Mouse (Mus musculus): Measurements from ENCODE around the gene Oat. TPM values are rescaled to one million over a fixed set of nuclear protein-coding genes. Genes with fewer than 3 reads are reported as not detected.

Gene Oat
- polyA plus RNA-seq, 1 experiment = 78.1 TPM

DNA sequence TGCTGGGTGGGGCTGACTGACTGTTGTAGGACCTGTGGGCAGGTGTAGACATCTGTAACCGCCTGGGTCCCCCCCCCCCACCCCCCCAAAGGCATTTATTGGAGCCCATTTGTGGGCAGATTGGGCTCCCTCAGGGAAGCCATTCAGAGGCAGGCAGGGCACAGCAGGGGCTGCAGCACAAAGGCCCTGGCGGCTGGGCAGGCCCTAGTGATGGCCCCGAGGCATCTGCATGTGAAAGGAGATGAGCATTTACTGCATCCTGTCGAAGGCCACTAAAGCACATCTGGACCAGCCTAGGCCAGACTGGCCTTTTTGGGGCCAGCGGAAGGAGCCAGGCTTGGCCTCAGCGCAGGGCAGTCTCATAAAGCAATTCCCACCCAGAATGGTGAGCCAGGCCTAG, 40.2 kb upstream of the Oat start:
- no peak overlapping the region for H3K4me3 ChIP-seq (ENCODE audit: insufficient read depth, poor library complexity, severe bottlenecking)
- no peak overlapping the region for H3ac ChIP-seq (ENCODE audit: control insufficient read depth, insufficient read length, low read depth)
- peaks cover 17% of the 10 kb centered on the region for H3K27me3 ChIP-seq (ENCODE audit: control insufficient read depth, insufficient read depth, insufficient read length)
- H3K79me2 ChIP-seq (ENCODE audit: control insufficient read depth, insufficient read depth) = no peaks in the 10 kb centered on the region
- H3K36me3 ChIP-seq (ENCODE audit: control insufficient read depth, insufficient read depth) = no peaks in the 10 kb centered on the region
- H3K79me3 ChIP-seq (ENCODE audit: low read depth) = no peaks in the 10 kb centered on the region
- TF ChIP-seq USF1 (IDR thresholded peaks at IDR 0.05; ENCODE audit: low read depth) = no peak
- TF ChIP-seq FOSL1 (IDR thresholded peaks at IDR 0.05; ENCODE audit: insufficient read depth, low read length, poor library complexity, severe bottlenecking) = no peak
- no peak for TF ChIP-seq MYOD1 (IDR thresholded peaks at IDR 0.05; ENCODE audit: control insufficient read depth, insufficient read length, low read depth)
- TF ChIP-seq CEBPB (IDR thresholded peaks at IDR 0.05; ENCODE audit: low read depth) = no peak
- TF ChIP-seq MAX (IDR thresholded peaks at IDR 0.05) = no peak
- no peak for TF ChIP-seq MYOG (IDR thresholded peaks at IDR 0.05; ENCODE audit: control insufficient read depth, extremely low read depth, insufficient read length)
- no peak for TF ChIP-seq CTCF (IDR thresholded peaks at IDR 0.05; ENCODE audit: control insufficient read depth, insufficient read depth, insufficient read length)

DNA sequence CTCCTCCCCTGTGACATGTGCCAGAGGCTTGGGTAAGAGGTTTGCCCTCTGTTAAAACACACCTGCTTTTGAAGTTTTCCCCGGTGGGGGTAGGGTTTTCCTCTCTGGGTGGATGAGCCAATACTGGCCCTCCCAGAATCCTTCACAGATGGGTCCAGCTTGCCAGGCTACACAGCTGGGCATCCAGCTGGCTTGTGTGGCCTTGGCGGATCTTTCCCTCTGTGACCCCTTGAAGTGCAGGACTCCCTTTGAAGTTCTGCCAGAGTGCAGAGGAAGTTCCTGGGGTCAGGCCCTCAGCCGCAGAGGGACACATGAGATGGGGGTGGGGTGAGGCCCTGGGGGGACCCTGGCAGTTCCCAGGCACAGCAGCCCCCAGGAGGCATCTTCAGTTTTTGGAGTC, 39.1 kb upstream of the Oat start:
- no peak overlapping the region for H3ac ChIP-seq (ENCODE audit: control insufficient read depth, insufficient read length, low read depth)
- H3K79me2 ChIP-seq (ENCODE audit: control insufficient read depth, insufficient read depth) = no peaks in the 10 kb centered on the region
- no peak overlapping the region for H3K4me3 ChIP-seq (ENCODE audit: insufficient read depth, poor library complexity, severe bottlenecking)
- TF ChIP-seq CTCF (IDR thresholded peaks at IDR 0.05; ENCODE audit: control insufficient read depth, insufficient read depth, insufficient read length) = no peak
- no peak for TF ChIP-seq USF1 (IDR thresholded peaks at IDR 0.05; ENCODE audit: low read depth)
- TF ChIP-seq MYOD1 (IDR thresholded peaks at IDR 0.05; ENCODE audit: control insufficient read depth, insufficient read length, low read depth) = no peak
- no peak for TF ChIP-seq MAX (IDR thresholded peaks at IDR 0.05)
- TF ChIP-seq MYOG (IDR thresholded peaks at IDR 0.05; ENCODE audit: control insufficient read depth, extremely low read depth, insufficient read length) = no peak
- TF ChIP-seq FOSL1 (IDR thresholded peaks at IDR 0.05; ENCODE audit: insufficient read depth, low read length, poor library complexity, severe bottlenecking) = no peak
- TF ChIP-seq CEBPB (IDR thresholded peaks at IDR 0.05; ENCODE audit: low read depth) = no peak
- H3K27me3 ChIP-seq (ENCODE audit: control insufficient read depth, insufficient read depth, insufficient read length) = peaks cover 15% of the 10 kb centered on the region
- H3K36me3 ChIP-seq (ENCODE audit: control insufficient read depth, insufficient read depth) = no peaks in the 10 kb centered on the region
- H3K79me3 ChIP-seq (ENCODE audit: low read depth) = no peaks in the 10 kb centered on the region

DNA sequence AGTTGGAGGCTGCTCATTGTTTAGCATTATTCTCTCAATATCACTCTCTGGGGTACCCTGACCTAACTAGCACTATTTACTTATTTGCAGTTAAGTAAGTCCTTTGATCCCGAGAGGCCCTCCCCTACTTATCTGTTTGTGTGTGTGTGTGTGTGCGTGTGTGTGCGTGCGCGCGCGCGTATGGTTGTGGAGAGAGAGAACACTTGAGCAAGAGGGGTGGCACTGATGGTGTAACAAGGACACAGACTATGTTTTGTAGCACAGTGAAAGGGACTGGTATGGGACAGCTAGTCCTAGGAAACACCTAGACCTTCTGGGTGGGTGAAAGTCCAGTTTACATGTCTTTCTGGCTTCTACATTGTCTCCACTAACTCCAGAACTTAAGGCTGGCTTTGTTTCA, 35.3 kb upstream of the Oat start:
- no peak overlapping the region for H3K4me3 ChIP-seq (ENCODE audit: insufficient read depth, poor library complexity, severe bottlenecking)
- H3K79me3 ChIP-seq (ENCODE audit: low read depth) = no peaks in the 10 kb centered on the region
- no peak overlapping the region for H3ac ChIP-seq (ENCODE audit: control insufficient read depth, insufficient read length, low read depth)
- no peak for TF ChIP-seq FOSL1 (IDR thresholded peaks at IDR 0.05; ENCODE audit: insufficient read depth, low read length, poor library complexity, severe bottlenecking)
- no peak for TF ChIP-seq MYOG (IDR thresholded peaks at IDR 0.05; ENCODE audit: control insufficient read depth, extremely low read depth, insufficient read length)
- TF ChIP-seq MAX (IDR thresholded peaks at IDR 0.05) = no peak
- no peak for TF ChIP-seq CEBPB (IDR thresholded peaks at IDR 0.05; ENCODE audit: low read depth)
- TF ChIP-seq MYOD1 (IDR thresholded peaks at IDR 0.05; ENCODE audit: control insufficient read depth, insufficient read length, low read depth) = no peak
- no peak for TF ChIP-seq USF1 (IDR thresholded peaks at IDR 0.05; ENCODE audit: low read depth)
- TF ChIP-seq CTCF (IDR thresholded peaks at IDR 0.05; ENCODE audit: control insufficient read depth, insufficient read depth, insufficient read length) = no peak
- peaks cover 4% of the 10 kb centered on the region for H3K27me3 ChIP-seq (ENCODE audit: control insufficient read depth, insufficient read depth, insufficient read length)
- no peaks in the 10 kb centered on the region for H3K36me3 ChIP-seq (ENCODE audit: control insufficient read depth, insufficient read depth)
- H3K79me2 ChIP-seq (ENCODE audit: control insufficient read depth, insufficient read depth) = no peaks in the 10 kb centered on the region

DNA sequence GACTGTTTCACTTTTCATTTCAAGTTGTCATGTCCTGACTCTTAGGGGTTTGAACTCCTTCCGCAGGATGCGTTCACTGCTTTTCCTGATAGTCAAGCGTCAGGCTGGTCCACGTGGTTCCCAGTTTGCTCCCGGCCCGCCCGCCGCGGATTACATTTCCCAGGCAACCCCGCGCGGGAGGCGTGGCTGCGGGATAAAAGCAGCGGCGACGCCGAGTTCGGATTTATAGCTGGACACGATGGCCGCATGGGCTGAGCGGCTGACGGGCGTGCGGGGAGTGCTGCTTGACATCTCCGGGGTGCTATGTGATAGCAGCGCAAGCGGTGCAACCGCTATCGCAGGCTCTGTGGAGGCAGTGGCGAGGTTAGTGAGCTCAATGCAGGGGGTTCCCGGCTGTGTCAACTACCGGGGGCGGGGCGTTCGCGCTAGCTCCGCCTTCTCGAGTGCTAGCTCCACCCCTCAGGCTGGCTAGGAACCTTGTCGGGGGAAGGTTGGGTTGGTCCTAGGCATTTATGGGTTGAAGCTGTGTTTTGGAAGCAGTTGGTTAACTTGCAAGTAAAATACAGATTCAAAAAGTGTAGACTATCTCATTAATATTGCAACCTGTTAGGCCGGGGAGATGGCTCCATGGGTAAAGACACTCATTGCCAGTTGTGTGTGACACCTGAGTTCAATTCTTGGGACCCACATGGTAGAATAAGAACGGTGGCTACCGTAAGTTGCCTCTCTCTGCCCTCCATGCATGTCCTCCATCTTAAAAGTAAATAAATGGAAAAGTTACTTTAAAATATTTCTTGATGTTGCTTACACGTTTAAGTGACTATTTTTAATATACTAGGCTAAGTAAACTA, 34.5 kb upstream of the Oat start, which contains the start of gene Lhpp:
Lhpp (plus strand) TSS at position 171 of the 851 bp plus-strand sequence.
- H3K4me3 ChIP-seq (ENCODE audit: insufficient read depth, poor library complexity, severe bottlenecking) = peak within 1 kb of the TSS; percentile 11
- no peaks in the 10 kb centered on the region for H3K79me3 ChIP-seq (ENCODE audit: low read depth)
- TF ChIP-seq MYOG (IDR thresholded peaks at IDR 0.05; ENCODE audit: control insufficient read depth, extremely low read depth, insufficient read length) (no peak), MAX (IDR thresholded peaks at IDR 0.05) (no peak), CEBPB (IDR thresholded peaks at IDR 0.05; ENCODE audit: low read depth) (no peak), MYOD1 (IDR thresholded peaks at IDR 0.05; ENCODE audit: control insufficient read depth, insufficient read length, low read depth) (no peak), FOSL1 (IDR thresholded peaks at IDR 0.05; ENCODE audit: insufficient read depth, low read length, poor library complexity, severe bottlenecking) (no peak), CTCF (IDR thresholded peaks at IDR 0.05; ENCODE audit: control insufficient read depth, insufficient read depth, insufficient read length) (no peak), USF1 (IDR thresholded peaks at IDR 0.05; ENCODE audit: low read depth) (no peak)
- no peaks in the 10 kb centered on the region for H3K79me2 ChIP-seq (ENCODE audit: control insufficient read depth, insufficient read depth)
- H3ac ChIP-seq (ENCODE audit: control insufficient read depth, insufficient read length, low read depth) = peak within 1 kb of the TSS; percentile 39
- peaks cover 10% of the 10 kb centered on the region for H3K27me3 ChIP-seq (ENCODE audit: control insufficient read depth, insufficient read depth, insufficient read length)
- H3K36me3 ChIP-seq (ENCODE audit: control insufficient read depth, insufficient read depth) = no peaks in the 10 kb centered on the region

DNA sequence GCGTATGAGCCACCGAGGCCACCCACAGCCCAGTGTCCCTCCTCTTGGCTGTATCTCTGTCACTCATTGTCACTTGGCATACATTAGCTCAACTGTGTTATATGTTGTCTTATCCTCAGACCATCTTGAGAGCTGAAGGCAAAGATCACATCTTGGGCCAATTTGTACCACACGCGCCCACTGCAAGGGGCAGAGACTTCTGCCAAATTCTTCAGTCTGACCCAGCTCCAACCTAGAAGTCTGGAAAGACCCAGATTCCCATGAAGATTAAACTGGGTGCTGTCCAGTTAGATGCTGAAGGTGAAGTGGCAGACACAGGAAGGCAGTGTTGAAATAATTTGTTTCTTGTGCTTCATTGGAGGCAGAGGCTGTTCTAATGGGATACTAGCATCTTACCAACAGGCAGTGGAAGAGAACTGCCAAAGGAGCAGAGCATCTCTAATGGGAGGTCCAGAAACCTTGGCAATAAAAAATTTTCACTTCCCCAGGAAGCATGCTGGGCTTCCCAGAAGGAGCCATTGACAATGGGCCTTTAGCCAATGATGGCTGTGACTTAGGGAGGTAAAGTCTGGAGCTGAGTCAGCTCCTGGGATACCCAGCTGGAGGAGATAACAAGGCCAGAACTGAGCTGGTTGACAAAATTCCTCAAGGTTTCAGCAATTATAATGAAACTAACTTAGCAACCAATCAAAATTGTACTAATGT, 32.3 kb upstream of the Oat start:
- no peak overlapping the region for H3ac ChIP-seq (ENCODE audit: control insufficient read depth, insufficient read length, low read depth)
- peaks cover 28% of the 10 kb centered on the region for H3K27me3 ChIP-seq (ENCODE audit: control insufficient read depth, insufficient read depth, insufficient read length)
- no peak overlapping the region for H3K4me3 ChIP-seq (ENCODE audit: insufficient read depth, poor library complexity, severe bottlenecking)
- no peaks in the 10 kb centered on the region for H3K79me3 ChIP-seq (ENCODE audit: low read depth)
- no peaks in the 10 kb centered on the region for H3K36me3 ChIP-seq (ENCODE audit: control insufficient read depth, insufficient read depth)
- TF ChIP-seq MAX (IDR thresholded peaks at IDR 0.05) (no peak), CTCF (IDR thresholded peaks at IDR 0.05; ENCODE audit: control insufficient read depth, insufficient read depth, insufficient read length) (no peak), MYOG (IDR thresholded peaks at IDR 0.05; ENCODE audit: control insufficient read depth, extremely low read depth, insufficient read length) (no peak), FOSL1 (IDR thresholded peaks at IDR 0.05; ENCODE audit: insufficient read depth, low read length, poor library complexity, severe bottlenecking) (no peak), MYOD1 (IDR thresholded peaks at IDR 0.05; ENCODE audit: control insufficient read depth, insufficient read length, low read depth) (no peak), USF1 (IDR thresholded peaks at IDR 0.05; ENCODE audit: low read depth) (no peak), CEBPB (IDR thresholded peaks at IDR 0.05; ENCODE audit: low read depth) (no peak)
- no peaks in the 10 kb centered on the region for H3K79me2 ChIP-seq (ENCODE audit: control insufficient read depth, insufficient read depth)
